Mouse (Mus musculus) embryonic facial prominence, embryonic 11.5 days (tissue): Measurements from ENCODE around the gene Oxgr1. TPM values are rescaled to one million over a fixed set of nuclear protein-coding genes. Genes with fewer than 3 reads are reported as not detected.

Experiments
- ATAC-seq: fragments of 200-750 bp; cut with Nextera tagmentation; replicated peaks from 2 replicates; pipeline ENCODE4 v1.8.0; 2017; ENCODE audit warnings: low read depth; ENCODE audit not compliant: insufficient number of reproducible peaks, low FRiP score, low TSS enrichment
- DNase-seq: peaks from one replicate; pipeline ENCODE4 v3.0.0-alpha.2; 2015; ENCODE audit warnings: low spot score
- H3K27ac ChIP-seq: fragments of 300-500 bp; sonication (generic); replicated peaks from 2 replicates; pipeline ENCODE4 v1.5.1; 2014; ENCODE audit warnings: mild to moderate bottlenecking, low read depth, low read length, control low read depth
- H3K27me3 ChIP-seq: fragments of 300-500 bp; sonication (generic); 2 replicates; pipeline ENCODE4 v1.6.1; 2014; ENCODE audit warnings: mild to moderate bottlenecking, low read length, moderate library complexity, mixed read lengths; ENCODE audit not compliant: control insufficient read depth, insufficient read depth
- H3K36me3 ChIP-seq: fragments of 300-500 bp; sonication (generic); replicated peaks from 2 replicates; pipeline ENCODE4 v1.6.1; 2014; ENCODE audit warnings: low read depth, mild to moderate bottlenecking, low read length, moderate library complexity, mixed read lengths; ENCODE audit not compliant: control insufficient read depth, insufficient read depth
- H3K4me1 ChIP-seq: fragments of 300-500 bp; sonication (generic); 2 replicates; pipeline ENCODE4 v1.6.1; 2014; ENCODE audit warnings: low read length, mixed read lengths; ENCODE audit not compliant: control insufficient read depth, insufficient read depth
- H3K4me2 ChIP-seq: fragments of 300-500 bp; sonication (generic); 2 replicates; pipeline ENCODE4 v1.6.1; 2014; ENCODE audit warnings: low read depth, mild to moderate bottlenecking, control low read depth, low read length, moderate library complexity
- H3K4me3 ChIP-seq: fragments of 300-500 bp; sonication (generic); 2 replicates; pipeline ENCODE4 v1.5.1; 2014; ENCODE audit warnings: low read depth, low read length, control low read depth
- H3K9ac ChIP-seq: fragments of 300-500 bp; sonication (generic); replicated peaks from 2 replicates; pipeline ENCODE4 v1.6.1; 2014; ENCODE audit warnings: mild to moderate bottlenecking, control low read depth, low read length
- H3K9me3 ChIP-seq: fragments of 300-500 bp; sonication (generic); replicated peaks from 2 replicates; pipeline ENCODE4 v1.6.1; 2016; ENCODE audit warnings: mild to moderate bottlenecking, low read length, inconsistent platforms, mixed read lengths; ENCODE audit not compliant: control insufficient read depth
- WGBS: fragments of 180-500 bp; shearing (Covaris S2); extraction: QIAGEN DNeasy Blood & Tissue Kit; methylation state at CpG from one replicate; pipeline ENCODE4 v1.1.7; 2014; 5-methylcytosine and 5-hydroxymethylcytosine counted together
- polyA plus RNA-seq: library from polyadenylated mRNA; unstranded; fragments of >200 nt; fragmentation: Nextera tagmentation; extraction: Ambion mirVana; gene quantifications from 2 replicates; pipeline ENCODE4 v1.2.1, GENCODE M21; 2014

Gene Oxgr1
- not detected in 2 replicates for polyA plus RNA-seq

GRCm38 (mm10) chr14:120042187-120042820 lies at the start of gene Oxgr1:
Oxgr1 (minus strand) TSS chr14:120042435.
- WGBS: 94% methylated on average over 17 of the region's 17 CpGs
- Histone ChIP-seq H3K36me3 (no peaks in the 10 kb centered on the region), H3K9ac (no peak within 1 kb of the TSS), H3K4me2 (no peak within 1 kb of the TSS), H3K4me1 (no peaks in the 10 kb centered on the region), H3K27ac (no peak within 1 kb of the TSS), H3K9me3 (no peaks in the 10 kb centered on the region), H3K4me3 (no peak within 1 kb of the TSS), H3K27me3 (no peaks in the 10 kb centered on the region)
- no peak for DNase-seq
- no peak for ATAC-seq

DNA sequence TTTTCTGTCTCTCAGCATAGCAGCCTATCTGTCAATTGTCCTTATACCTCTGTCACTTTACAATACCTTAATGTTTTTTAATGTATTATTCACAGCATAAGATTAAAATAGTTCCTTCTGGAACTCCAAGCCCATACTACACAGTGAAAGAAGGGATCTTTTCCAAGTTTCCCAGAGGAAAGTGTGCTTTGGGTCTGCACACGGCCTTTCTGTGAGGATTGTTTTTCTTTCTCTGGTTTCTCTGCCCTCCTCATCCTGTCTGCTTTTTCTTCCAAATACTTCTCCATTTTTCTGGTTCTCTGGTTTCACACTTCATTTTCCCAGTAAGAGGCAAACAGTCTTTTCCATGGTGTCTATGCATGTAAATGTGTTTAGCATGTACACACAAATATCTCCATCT lies 48.2 kb upstream of the Oxgr1 start:
- H3K27ac ChIP-seq: peak overlapping the region; percentile 71
- no peaks in the 10 kb centered on the region for H3K9me3 ChIP-seq
- 38% methylated on average over 1 of the region's 1 CpGs for WGBS
- ATAC-seq (no peak), DNase-seq (peak; percentile 54)
- no peak overlapping the region for H3K9ac ChIP-seq
- H3K27me3 ChIP-seq: no peaks in the 10 kb centered on the region
- H3K36me3 ChIP-seq: no peaks in the 10 kb centered on the region
- no peaks in the 10 kb centered on the region; the same call in 1 of the 2 replicates for H3K4me1 ChIP-seq
- no peak overlapping the region for H3K4me3 ChIP-seq
- no peak overlapping the region for H3K4me2 ChIP-seq

GRCm38 (mm10) chr14:120089649-120090360 lies 47.6 kb upstream of the Oxgr1 start:
- Histone ChIP-seq H3K9ac (no peak overlapping the region), H3K4me3 (no peak overlapping the region), H3K4me1 (no peaks in the 10 kb centered on the region; the same call in 1 of the 2 replicates), H3K4me2 (no peak overlapping the region), H3K9me3 (no peaks in the 10 kb centered on the region), H3K27me3 (no peaks in the 10 kb centered on the region), H3K36me3 (no peaks in the 10 kb centered on the region), H3K27ac (peak overlapping the region; percentile 71)
- peak; percentile 73 for DNase-seq
- 30% methylated on average over 14 of the region's 14 CpGs for WGBS
- peak; percentile 66; the same call in 1 of the 2 replicates for ATAC-seq

- ATAC-seq (no peak), DNase-seq (peak; percentile 53)
- H3K4me1 ChIP-seq: no peaks in the 10 kb centered on the region; the same call in 1 of the 2 replicates
- H3K27me3 ChIP-seq: no peaks in the 10 kb centered on the region
- H3K4me3 ChIP-seq: no peak overlapping the region
- no peak overlapping the region for H3K4me2 ChIP-seq
- peak overlapping the region; percentile 8; the same call in 1 of the 2 replicates for H3K27ac ChIP-seq
- 51% methylated on average over 7 of the region's 7 CpGs for WGBS
- no peak overlapping the region for H3K9ac ChIP-seq
- no peaks in the 10 kb centered on the region for H3K36me3 ChIP-seq
- H3K9me3 ChIP-seq: no peaks in the 10 kb centered on the region
Observed at GRCm38 (mm10) chr14:120089006-120089648, 46.9 kb upstream of the Oxgr1 start.

DNA sequence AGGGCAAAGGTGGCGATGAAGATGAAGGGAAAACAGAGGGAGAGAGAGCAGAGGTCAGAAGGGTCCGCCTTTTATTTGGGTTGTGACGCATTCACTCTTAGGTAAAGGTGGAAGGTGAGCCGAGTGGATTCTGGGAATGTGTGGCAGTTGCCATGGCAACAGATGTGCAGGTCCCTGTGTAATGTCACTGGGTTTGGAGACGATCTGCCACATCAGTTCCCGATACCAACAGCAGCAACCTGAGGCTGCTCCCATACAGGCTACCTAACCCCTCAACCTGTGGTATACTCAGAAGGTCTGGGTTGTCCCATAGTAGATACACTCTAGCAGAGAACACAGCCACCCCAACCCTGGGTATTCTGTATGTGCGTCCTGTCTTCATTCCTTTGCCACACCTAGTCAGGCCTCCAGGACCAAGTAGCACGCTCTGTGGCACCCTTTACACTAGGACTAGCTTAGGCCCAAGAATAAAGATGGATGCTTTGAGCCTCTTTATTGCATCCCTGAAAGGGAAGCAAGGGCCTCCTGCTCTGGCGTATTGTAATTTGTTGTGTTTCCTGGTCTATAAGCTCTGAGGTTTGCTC lies 41.9 kb upstream of the Oxgr1 start:
- no peaks in the 10 kb centered on the region for H3K9me3 ChIP-seq
- no peak overlapping the region for H3K9ac ChIP-seq
- no peak overlapping the region for H3K4me3 ChIP-seq
- ATAC-seq: no peak; the same call in 1 of the 2 replicates
- no peak for DNase-seq
- no peaks in the 10 kb centered on the region; the same call in 1 of the 2 replicates for H3K4me1 ChIP-seq
- H3K27me3 ChIP-seq: no peaks in the 10 kb centered on the region
- H3K4me2 ChIP-seq: no peak overlapping the region
- H3K36me3 ChIP-seq: no peaks in the 10 kb centered on the region
- 80% methylated on average over 9 of the region's 9 CpGs for WGBS
- no peak overlapping the region for H3K27ac ChIP-seq

- Histone ChIP-seq H3K9me3 (no peaks in the 10 kb centered on the region), H3K36me3 (no peaks in the 10 kb centered on the region), H3K4me2 (no peak overlapping the region), H3K9ac (no peak overlapping the region), H3K4me3 (no peak overlapping the region), H3K27me3 (no peaks in the 10 kb centered on the region), H3K4me1 (no peaks in the 10 kb centered on the region), H3K27ac (no peak overlapping the region)
- DNase-seq (peak; percentile 78), ATAC-seq (no peak)
- WGBS: 56% methylated on average over 2 of the region's 2 CpGs
Observed at GRCm38 (mm10) chr14:120076192-120076591, 34.0 kb upstream of the Oxgr1 start.

GRCm38 (mm10) chr14:120075746-120076145 lies 33.5 kb upstream of the Oxgr1 start:
- no peak for DNase-seq
- no peaks in the 10 kb centered on the region for H3K27me3 ChIP-seq
- WGBS: 76% methylated on average over 5 of the region's 5 CpGs
- H3K27ac ChIP-seq: no peak overlapping the region
- H3K36me3 ChIP-seq: no peaks in the 10 kb centered on the region
- no peak for ATAC-seq
- H3K9me3 ChIP-seq: no peaks in the 10 kb centered on the region
- no peak overlapping the region for H3K4me3 ChIP-seq
- no peaks in the 10 kb centered on the region for H3K4me1 ChIP-seq
- H3K9ac ChIP-seq: no peak overlapping the region
- no peak overlapping the region for H3K4me2 ChIP-seq
